Mouse (Mus musculus) ovary, postnatal 36 days (tissue): ENCODE measurements around the gene Gm45521.

Experiments used
- DNase-seq: peaks from one replicate; pipeline ENCODE4 v3.0.0; 2022; ENCODE audit warnings: low spot score, mixed read lengths

The Gm45521 gene

GRCm38 (mm10) chr14:7952610-7953254 is 4.4 kb upstream of the Gm45521 start:
- DNase-seq: peak; percentile 57

- DNase-seq: no peak
These were observed 3.0 kb upstream of the Gm45521 start for GRCm38 (mm10) chr14:7954071-7954471.

DNA sequence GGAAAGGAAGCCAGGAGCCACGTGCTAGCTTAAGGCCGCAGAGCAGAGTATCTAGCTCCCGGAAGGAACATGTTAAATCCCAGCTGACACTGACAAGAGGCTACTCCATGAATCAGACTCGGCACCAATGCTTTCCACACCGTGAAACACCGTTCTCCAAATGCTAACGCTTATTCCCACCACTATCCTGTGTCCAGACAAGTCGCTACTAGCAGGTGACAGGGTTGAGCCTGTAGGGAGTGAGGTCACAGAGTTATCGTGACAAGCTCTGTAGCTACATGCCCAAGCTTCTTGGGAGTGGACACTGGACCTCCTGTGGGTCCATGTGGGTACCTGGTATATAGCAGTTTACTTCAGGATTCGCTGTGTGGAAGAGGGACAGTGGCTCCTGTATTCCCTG is 661 bp upstream of the Gm45521 start:
- DNase-seq: no peak

DNA sequence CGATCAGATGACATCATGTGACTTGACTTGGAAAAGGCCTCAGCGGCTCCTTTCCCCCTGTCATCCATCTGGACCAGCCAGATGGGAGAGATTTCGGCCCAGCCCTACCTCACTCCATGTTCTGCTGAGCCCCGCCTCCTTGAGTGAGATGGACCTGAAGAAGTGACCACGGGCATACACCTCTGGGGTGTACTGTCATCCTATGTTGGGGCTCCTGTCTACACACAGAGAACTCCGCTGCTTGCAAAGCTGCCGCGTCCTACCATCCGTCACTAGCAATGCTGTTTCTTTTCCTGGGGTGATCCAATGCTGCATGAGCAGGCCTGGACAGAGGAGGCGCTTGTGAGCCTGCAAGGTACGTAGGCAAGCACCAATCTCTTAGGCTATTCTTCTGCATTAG is 3.5 kb downstream of the Gm45521 start:
- DNase-seq: no peak

- DNase-seq: no peak
These were observed 4.6 kb downstream of the Gm45521 start for GRCm38 (mm10) chr14:7961714-7962113.

- no peak for DNase-seq
These were observed 5.5 kb downstream of the Gm45521 start for GRCm38 (mm10) chr14:7962626-7963025.

- DNase-seq: no peak
These were observed 6.1 kb downstream of the Gm45521 start for GRCm38 (mm10) chr14:7963160-7963559.

- DNase-seq: no peak
These were observed 7.3 kb downstream of the Gm45521 start for GRCm38 (mm10) chr14:7964219-7964889.

DNA sequence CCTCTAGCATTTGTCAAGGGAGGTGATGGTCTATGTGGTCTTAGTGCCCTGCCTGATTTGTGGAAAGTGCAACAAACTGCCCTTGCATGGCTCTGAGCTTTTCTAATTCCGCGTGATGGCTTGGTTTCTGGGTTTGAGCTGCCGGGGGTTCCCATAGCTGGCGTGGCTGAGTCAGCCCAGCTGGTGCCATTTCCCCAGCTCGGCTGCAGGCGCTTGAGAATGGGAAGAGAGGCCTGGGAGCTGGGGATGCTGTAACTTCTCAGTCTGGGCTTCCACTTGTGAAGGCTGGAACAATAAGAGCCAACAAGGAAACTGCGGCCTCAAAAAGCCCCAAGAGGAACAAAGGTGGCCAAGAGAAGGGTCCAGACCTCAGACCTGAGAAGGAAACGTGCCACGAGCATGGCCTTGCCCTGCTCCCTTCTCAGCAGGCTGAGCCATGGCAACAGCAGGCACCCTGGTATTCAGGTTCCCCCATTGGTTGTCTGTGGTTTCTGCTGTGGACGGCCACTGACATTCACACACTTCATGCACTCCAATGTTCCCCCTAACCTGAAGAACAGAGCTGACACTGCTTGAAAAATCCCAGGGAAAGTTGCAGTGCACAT is 14.9 kb downstream of the Gm45521 start:
- no peak for DNase-seq

- no peak for DNase-seq
These were observed 17.6 kb downstream of the Gm45521 start for GRCm38 (mm10) chr14:7974643-7975042.

DNA sequence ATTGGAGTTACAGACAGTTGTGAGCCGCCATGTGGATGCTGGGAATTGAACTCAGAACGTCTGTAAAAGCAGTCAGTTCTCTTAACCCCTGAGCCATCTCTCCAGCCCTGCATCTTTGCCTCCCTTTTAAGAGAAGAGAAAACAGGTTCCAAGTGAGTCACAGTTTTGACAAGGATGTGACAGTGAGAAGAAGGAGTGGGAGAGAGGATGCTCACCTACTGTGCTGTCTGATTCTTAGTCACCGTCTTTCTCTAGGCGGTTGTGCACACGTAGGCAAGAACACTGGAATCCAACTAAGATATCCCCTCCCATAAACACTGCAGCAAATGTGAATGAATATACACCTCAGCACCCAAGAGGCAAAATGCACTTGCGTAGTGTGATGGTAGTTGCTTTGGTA is 18.1 kb downstream of the Gm45521 start:
- no peak for DNase-seq

GRCm38 (mm10) chr14:7977471-7977870 is 20.4 kb downstream of the Gm45521 start:
- DNase-seq: no peak

GRCm38 (mm10) chr14:7978183-7978582 is 21.1 kb downstream of the Gm45521 start:
- no peak for DNase-seq

DNA sequence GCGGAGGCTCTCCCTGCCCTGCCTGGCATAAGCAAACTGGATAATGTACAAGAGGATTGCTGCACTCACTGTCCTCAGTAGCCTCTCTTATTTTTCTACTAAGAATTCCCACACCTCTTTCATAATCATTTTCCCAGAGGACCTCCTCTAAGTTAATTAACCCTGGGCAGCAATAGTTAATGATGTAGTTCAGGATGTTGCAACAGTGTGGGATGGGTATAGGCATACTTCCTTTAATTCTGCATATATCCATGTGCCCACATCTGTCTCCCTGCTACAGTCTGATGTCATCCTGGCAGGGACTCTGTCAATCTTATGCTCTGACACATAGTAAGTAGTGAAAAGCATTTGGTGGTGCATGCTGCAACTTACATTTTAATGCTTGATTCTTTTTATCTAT is 24.1 kb downstream of the Gm45521 start:
- DNase-seq: no peak

DNA sequence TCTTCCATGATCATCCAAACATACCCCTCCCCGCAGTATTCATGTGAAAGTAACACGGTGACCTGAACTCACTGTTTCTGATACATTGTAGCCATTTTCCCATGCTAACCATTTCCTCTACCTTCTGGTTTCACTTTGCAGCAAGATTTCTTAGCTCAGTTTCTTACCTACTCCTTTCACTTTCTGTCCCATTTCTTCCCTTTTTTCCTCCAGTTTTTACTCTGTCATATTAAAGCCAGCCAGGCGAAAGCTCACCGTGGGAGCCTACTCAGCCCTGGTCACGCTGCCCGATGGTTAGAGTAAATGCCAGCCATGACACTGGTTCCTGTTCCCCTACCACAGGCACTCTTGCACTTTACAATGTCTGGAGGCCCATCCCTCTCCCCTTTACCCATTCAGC is 29.8 kb downstream of the Gm45521 start:
- no peak for DNase-seq

DNA sequence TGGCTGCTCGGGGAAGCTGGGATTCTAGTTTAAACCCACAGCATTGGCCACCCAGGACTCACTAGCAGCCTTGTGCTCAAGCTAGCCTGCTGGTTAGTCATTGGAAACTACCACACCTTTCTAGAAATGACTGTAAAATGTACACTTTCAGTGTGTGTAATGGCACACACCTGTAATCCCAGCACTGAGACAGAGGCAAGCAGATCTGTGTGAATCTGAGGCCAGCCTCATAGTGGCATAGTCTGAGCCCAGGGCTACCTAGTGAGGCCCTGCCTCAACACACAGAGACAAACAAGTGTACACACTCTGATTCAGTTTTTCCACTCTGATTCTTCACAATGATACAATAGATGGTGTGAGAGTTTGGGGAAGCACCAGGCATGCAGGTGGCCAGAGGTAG is 32.3 kb downstream of the Gm45521 start:
- DNase-seq: no peak

- no peak for DNase-seq
These were observed 32.9 kb downstream of the Gm45521 start for GRCm38 (mm10) chr14:7989961-7990360.

- no peak for DNase-seq
These were observed 34.2 kb downstream of the Gm45521 start for GRCm38 (mm10) chr14:7991108-7991776.

- no peak for DNase-seq
These were observed 35.1 kb downstream of the Gm45521 start for GRCm38 (mm10) chr14:7992158-7992557.

GRCm38 (mm10) chr14:7994271-7994767 is 37.2 kb downstream of the Gm45521 start, which contains the start of gene Dnase1l3:
TSS of gene Dnase1l3 (minus strand) at chr14:7994573.
- DNase-seq: peak; percentile 52

DNA sequence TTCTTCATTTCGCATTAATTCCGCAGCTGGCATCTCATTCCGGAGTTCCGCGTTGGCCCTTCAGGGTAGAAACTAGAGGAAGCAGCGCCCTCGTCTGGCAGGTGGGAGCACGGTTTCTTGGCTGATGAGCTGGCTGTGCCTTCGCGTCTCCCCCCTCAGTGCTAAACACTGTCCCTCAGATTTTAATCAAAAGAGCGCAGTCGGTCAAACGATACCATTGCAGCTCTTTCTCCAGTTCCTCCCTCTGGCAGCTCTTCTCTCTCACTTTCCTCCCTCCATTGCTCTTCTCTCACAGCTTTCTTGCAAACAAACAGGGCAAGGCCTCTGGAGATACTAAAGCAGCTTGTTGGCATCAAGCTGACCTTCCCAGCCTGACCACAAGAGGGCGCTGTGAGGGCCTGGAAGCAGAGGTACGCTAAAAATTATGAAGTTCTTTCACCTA is 40.2 kb downstream of the Gm45521 start:
- peak; percentile 88 for DNase-seq

DNA sequence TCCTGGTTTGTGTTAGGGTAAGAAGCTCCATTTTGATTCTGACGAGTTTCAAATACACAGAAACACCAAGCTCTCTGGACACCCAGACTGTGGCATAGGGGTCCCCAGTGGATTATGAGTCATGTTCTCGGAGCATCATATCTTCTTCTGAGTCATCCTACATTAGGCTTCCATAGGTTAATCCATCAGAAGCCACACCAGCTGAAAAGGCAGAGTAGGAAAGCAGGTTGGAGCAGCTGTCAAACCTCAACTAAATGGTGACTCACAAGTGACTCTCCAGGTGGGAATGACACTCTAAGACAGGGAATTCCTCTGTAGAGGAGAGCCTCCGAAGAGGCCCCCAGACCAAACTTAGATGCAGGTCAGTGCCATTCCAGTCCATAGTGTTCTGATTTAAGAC is 41.9 kb downstream of the Gm45521 start:
- no peak for DNase-seq

GRCm38 (mm10) chr14:7999435-7999834 is 42.3 kb downstream of the Gm45521 start:
- no peak for DNase-seq
